In the genomic region with DNA sequence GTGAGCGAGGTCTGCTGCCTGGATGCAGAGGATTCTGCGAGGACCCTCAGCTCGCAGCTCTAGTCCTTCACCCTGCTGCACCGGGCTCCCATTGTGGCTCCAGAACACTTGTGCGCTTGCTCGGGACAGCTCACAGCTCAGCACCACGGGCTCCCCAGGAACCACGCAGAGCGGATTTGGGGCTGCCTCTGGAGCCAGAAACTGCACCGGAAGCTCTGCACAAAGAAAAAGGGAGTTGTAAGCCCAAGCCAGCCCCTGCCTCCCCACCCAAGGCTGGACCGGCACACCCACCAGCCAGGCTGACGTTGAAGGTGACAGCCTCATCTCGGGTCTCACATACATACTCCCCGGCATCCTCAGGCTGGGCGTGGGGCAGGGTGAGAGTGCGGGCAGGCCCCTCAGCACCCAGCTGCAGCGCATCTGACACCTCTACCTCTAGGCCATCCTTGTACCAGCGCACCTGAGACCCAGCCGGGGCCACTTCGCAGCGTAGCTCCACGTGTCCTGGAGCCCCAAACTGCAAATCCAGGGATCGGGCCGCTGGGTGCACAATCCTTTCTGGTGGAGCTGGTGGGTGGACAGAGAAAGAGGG, we compare ENCODE assay signal across 20 mouse cellular contexts. TPM values are rescaled to one million over a fixed set of nuclear protein-coding genes. Genes with fewer than 3 reads are reported as not detected.
DNase-seq lines count a peak whose midpoint lies in the region; ATAC-seq and TF ChIP-seq lines count a peak whose summit lies in the region.
"Had no signal": no experiment of that assay in that cellular context is flagged by ENCODE, and none has a peak within 500 bp of the region (broad histone marks: within the 10 kb centered on the region; RNA-seq: fewer than 3 reads in every experiment).

No protein-coding gene starts in this region.

- no peak overlapping the region for H3ac ChIP-seq in myocyte (ENCODE audit: control insufficient read depth, insufficient read length)

- no peak overlapping the region for H3K4me3 ChIP-seq in myocyte
- H3K4me3 ChIP-seq: forebrain, embryonic 10.5 days; forebrain, embryonic 13.5 days; hindbrain, embryonic 10.5 days; hindbrain, embryonic 15.5 days had no signal

- H3K79me2 ChIP-seq in myocyte (ENCODE audit: control insufficient read depth, insufficient read depth): no peaks in the 10 kb centered on the region

- peaks cover 2% of the 10 kb centered on the region for H3K36me3 ChIP-seq in myocyte (ENCODE audit: control insufficient read depth, insufficient read depth)
- H3K36me3 ChIP-seq: hindbrain, embryonic 15.5 days had no signal

- TF ChIP-seq POLR2A in myocyte (IDR thresholded peaks at IDR 0.05; ENCODE audit: insufficient read length, low read depth): no peak

- H3K4me2 ChIP-seq in myocyte (ENCODE audit: low read depth): no peak overlapping the region
- H3K4me2 ChIP-seq: forebrain, embryonic 13.5 days; heart, embryonic 11.5 days; hindbrain, embryonic 15.5 days had no signal

- ATAC-seq in cerebellum, adult (ENCODE audit: insufficient number of reproducible peaks, low FRiP score, low TSS enrichment): no peak
- ATAC-seq: forebrain, embryonic 13.5 days; forebrain, embryonic 16.5 days; intestine, postnatal 0 days had no signal

- H3K27me3 ChIP-seq in myocyte (ENCODE audit: control insufficient read depth, insufficient read depth, insufficient read length): no peaks in the 10 kb centered on the region

- DNase-seq in cerebellum, adult 9-10 months: peak; percentile 5
- DNase-seq in kidney, postnatal 10 days: peak; percentile 4
- DNase-seq in kidney, postnatal 25 days: no peak
- DNase-seq in lung, adult 18-20 months: no peak
- DNase-seq: adrenal gland, adult 2 months; adrenal gland, postnatal 14 days; cerebellum, adult 11-12 months; cerebellum, adult 8-10 months; cerebellum, postnatal 14 days; gastrocnemius, postnatal 10 days; gastrocnemius, postnatal 36 days had no signal

TF ChIP-seq in myocyte, 11 proteins besides CTCF, POLR2A, EP300 and RAD21:
- TF ChIP-seq MYOD1 (IDR thresholded peaks at IDR 0.05; ENCODE audit: control insufficient read depth in 1 of 3, insufficient read length in 2 of 3, low read depth in 2 of 3) (no peak), POLR2AphosphoS2 (IDR thresholded peaks at IDR 0.05; ENCODE audit: insufficient read length, low read depth) (peak; percentile 50), CEBPB (IDR thresholded peaks at IDR 0.05; ENCODE audit: insufficient read depth, poor library complexity, severe bottlenecking) (no peak), E2F4 (IDR thresholded peaks at IDR 0.05; ENCODE audit: insufficient read depth) (no peak), TCF3 (IDR thresholded peaks at IDR 0.05; ENCODE audit: insufficient read length, low read depth) (no peak)

RNA-seq across cellular contexts. Expression of gene Tmem198, which starts 13.3 kb away (rescaled TPM):
- polyA plus RNA-seq in myocyte (2012; fragmentation: generic; extraction: Trizol): 0.78 TPM

RNA-seq across cellular contexts. Expression of gene Chpf, which starts 13.6 kb away (rescaled TPM):
- polyA plus RNA-seq in myocyte (2012; fragmentation: generic; extraction: Trizol): 52.1 TPM

RNA-seq across cellular contexts. Expression of gene Obsl1, which starts 13.6 kb away (rescaled TPM):
- 148 TPM for polyA plus RNA-seq in myocyte (2012; fragmentation: generic; extraction: Trizol)

RNA-seq across cellular contexts. Expression of gene Inha, which starts 14.2 kb away (rescaled TPM):
- polyA plus RNA-seq in myocyte (2012; fragmentation: generic; extraction: Trizol): 4.7 TPM

RNA-seq across cellular contexts. Expression of gene Stk11ip, which starts 28.7 kb away (rescaled TPM):
- 33.3 TPM for polyA plus RNA-seq in myocyte (2012; fragmentation: generic; extraction: Trizol)

Comparison
In these comparisons a context has a peak if more than half of its experiments do, and no peak if none do; other contexts are left out.
1. DNase-seq: peak in cerebellum, adult 9-10 months (single experiment) and kidney, postnatal 10 days (single experiment); none in kidney, postnatal 25 days (0 of 2) and lung, adult 18-20 months (0 of 2).